Mouse (Mus musculus) stomach, postnatal 0 days (tissue): ENCODE measurements around the gene Rgl3.

Source experiments
- CTCF ChIP-seq: IDR thresholded peaks from 2 replicates; pipeline ENCODE4 v1.5.1; 2016; ENCODE audit warnings: antibody characterized with exemption, low read depth, mild to moderate bottlenecking, moderate library complexity
- EP300 ChIP-seq: optimal IDR thresholded peaks from 2 replicates; pipeline ENCODE3; 2016; ENCODE audit warnings: antibody characterized with exemption

DNA sequence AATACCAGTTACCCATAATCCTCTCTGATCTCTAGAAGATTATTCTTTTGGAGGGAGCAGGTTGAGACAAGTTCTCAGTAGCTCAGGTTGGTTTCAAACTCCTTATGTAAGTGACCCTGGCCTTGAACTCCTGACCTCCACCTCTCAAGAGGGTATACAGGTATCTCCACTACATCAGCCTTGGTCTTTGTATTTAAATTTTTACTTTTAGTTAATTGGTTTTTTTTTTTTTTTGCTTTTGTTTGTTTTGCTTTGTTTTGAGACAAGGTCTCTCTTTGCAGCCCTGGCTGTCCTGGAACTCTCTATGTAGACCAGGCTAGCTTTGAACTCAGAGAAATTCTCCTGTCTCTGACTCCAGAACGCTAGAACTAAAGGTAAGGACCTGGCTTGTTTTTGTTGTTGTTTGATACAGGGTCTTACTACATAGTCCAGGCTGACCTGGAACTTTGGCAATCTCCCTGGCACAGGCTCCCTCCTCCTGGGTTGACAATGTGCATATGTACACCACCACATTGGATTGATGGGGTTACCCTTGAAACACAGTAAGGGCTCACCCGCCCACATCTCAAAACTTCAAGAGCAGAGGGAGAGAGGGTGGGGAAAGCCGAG, 65.7 kb downstream of the Rgl3 start:
- TF ChIP-seq CTCF (no peak), EP300 (no peak)
